Mouse (Mus musculus): ENCODE data around the gene Cdhr4. TPM values are rescaled to one million over a fixed set of nuclear protein-coding genes. Genes with fewer than 3 reads are reported as not detected.

The Cdhr4 gene
- polyA plus RNA-seq, 1 experiment from 2014 or later: 1.8 TPM

DNA sequence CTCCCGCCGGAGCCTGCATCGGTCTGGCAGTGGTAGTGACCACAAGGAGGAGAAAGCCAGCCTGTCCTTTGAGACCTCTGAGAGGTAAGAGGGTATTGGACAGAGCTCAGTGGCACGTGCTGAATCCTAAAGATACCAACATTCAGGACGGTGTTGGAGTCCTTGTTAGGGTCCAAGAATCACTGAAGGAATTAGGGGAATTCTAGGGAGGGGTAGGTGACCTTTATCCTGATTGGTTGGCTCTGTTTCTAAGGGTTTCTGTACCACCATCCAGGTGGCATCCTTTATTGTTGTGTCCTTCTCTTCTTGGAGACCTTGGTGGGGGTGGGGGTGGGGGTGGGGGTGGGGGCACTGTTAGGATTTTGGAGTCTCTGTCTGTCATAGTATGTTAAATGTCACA, 39.8 kb downstream of the Cdhr4 start:
- ATAC-seq (replicated peaks): no peak
- no peak overlapping the region for H3K9ac ChIP-seq
- H3K36me3 ChIP-seq (replicated peaks): peaks cover 25% of the 10 kb centered on the region
- H3K27ac ChIP-seq: no peak overlapping the region
- H3K9me3 ChIP-seq: no peaks in the 10 kb centered on the region
- no peaks in the 10 kb centered on the region for H3K4me1 ChIP-seq
- no peak overlapping the region for H3K4me2 ChIP-seq
- WGBS: 88% methylated on average over 5 of the region's 5 CpGs
- no peak overlapping the region for H3K4me3 ChIP-seq
- H3K27me3 ChIP-seq (replicated peaks): no peaks in the 10 kb centered on the region

GRCm38 (mm10) chr9:108035331-108036156, 43.2 kb downstream of the Cdhr4 start:
- H3K27me3 ChIP-seq (replicated peaks): no peaks in the 10 kb centered on the region
- no peaks in the 10 kb centered on the region for H3K9me3 ChIP-seq
- H3K4me1 ChIP-seq: no peaks in the 10 kb centered on the region
- no peak overlapping the region for H3K4me2 ChIP-seq
- no peak overlapping the region for H3K27ac ChIP-seq
- WGBS: 98% methylated on average over 2 of the region's 2 CpGs
- H3K36me3 ChIP-seq (replicated peaks): peaks cover 16% of the 10 kb centered on the region; the same call in 1 of the 2 replicates
- no peak overlapping the region for H3K4me3 ChIP-seq
- no peak overlapping the region for H3K9ac ChIP-seq
- ATAC-seq (replicated peaks): no peak

- peaks cover 41% of the 10 kb centered on the region for H3K36me3 ChIP-seq (replicated peaks)
- ATAC-seq (replicated peaks): no peak
- no peaks in the 10 kb centered on the region for H3K9me3 ChIP-seq
- H3K27me3 ChIP-seq (replicated peaks): no peaks in the 10 kb centered on the region
- no peak overlapping the region for H3K27ac ChIP-seq
- peaks cover 15% of the 10 kb centered on the region for H3K4me1 ChIP-seq
- H3K9ac ChIP-seq: no peak overlapping the region
- no peak overlapping the region for H3K4me2 ChIP-seq
- WGBS: 96% methylated on average over 8 of the region's 8 CpGs
- no peak overlapping the region for H3K4me3 ChIP-seq
Observed at GRCm38 (mm10) chr9:108044751-108045492, 52.6 kb downstream of the Cdhr4 start.

GRCm38 (mm10) chr9:108046582-108046981, 54.3 kb downstream of the Cdhr4 start:
- Histone ChIP-seq H3K9ac (no peak overlapping the region), H3K36me3 (replicated peaks) (peaks cover 34% of the 10 kb centered on the region), H3K4me3 (no peak overlapping the region), H3K27me3 (replicated peaks) (no peaks in the 10 kb centered on the region), H3K27ac (no peak overlapping the region), H3K4me2 (no peak overlapping the region), H3K4me1 (peaks cover 22% of the 10 kb centered on the region), H3K9me3 (no peaks in the 10 kb centered on the region)
- WGBS: 91% methylated on average over 4 of the region's 4 CpGs
- no peak for ATAC-seq (replicated peaks)

- H3K27me3 ChIP-seq (replicated peaks): no peaks in the 10 kb centered on the region
- peaks cover 29% of the 10 kb centered on the region for H3K4me1 ChIP-seq
- H3K36me3 ChIP-seq (replicated peaks): peaks cover 27% of the 10 kb centered on the region
- ATAC-seq (replicated peaks): no peak
- peak overlapping the region; percentile 56 for H3K27ac ChIP-seq
- peak overlapping the region; percentile 95 for H3K4me2 ChIP-seq
- peak overlapping the region; percentile 38 for H3K9ac ChIP-seq
- peak overlapping the region; percentile 54 for H3K4me3 ChIP-seq
- no peaks in the 10 kb centered on the region for H3K9me3 ChIP-seq
- WGBS: 56% methylated on average over 17 of the region's 17 CpGs
Observed at GRCm38 (mm10) chr9:108047601-108048565, 55.6 kb downstream of the Cdhr4 start.

GRCm38 (mm10) chr9:108048566-108048955, 56.3 kb downstream of the Cdhr4 start:
- WGBS: under 1% methylated on average over 19 of the region's 19 CpGs

GRCm38 (mm10) chr9:108049016-108049455, 56.7 kb downstream of the Cdhr4 start, which contains the start of gene Gmppb:
Gene Gmppb (plus strand): TSS chr9:108049242.
- WGBS: under 1% methylated on average over 37 of the region's 39 CpGs
- ATAC-seq (replicated peaks): peak; percentile 94

More at GRCm38 (mm10) chr9:108048566-108048955, 56.3 kb downstream of the Cdhr4 start:
- Histone ChIP-seq H3K9ac (peak overlapping the region; percentile 38), H3K4me3 (peak overlapping the region; percentile 54), H3K27me3 (replicated peaks) (no peaks in the 10 kb centered on the region), H3K4me1 (peaks cover 33% of the 10 kb centered on the region), H3K9me3 (no peaks in the 10 kb centered on the region), H3K36me3 (replicated peaks) (peaks cover 24% of the 10 kb centered on the region), H3K4me2 (peak overlapping the region; percentile 95), H3K27ac (peak overlapping the region; percentile 56)
- ATAC-seq (replicated peaks): peak; percentile 58

More at GRCm38 (mm10) chr9:108049016-108049455, 56.7 kb downstream of the Cdhr4 start, which contains the start of gene Gmppb:
- peaks cover 33% of the 10 kb centered on the region for H3K4me1 ChIP-seq
- no peaks in the 10 kb centered on the region for H3K9me3 ChIP-seq
- peak within 1 kb of the TSS; percentile 54 for H3K9ac ChIP-seq
- peaks cover 27% of the 10 kb centered on the region for H3K36me3 ChIP-seq (replicated peaks)
- no peaks in the 10 kb centered on the region for H3K27me3 ChIP-seq (replicated peaks)
- peak within 1 kb of the TSS; percentile 54 for H3K4me3 ChIP-seq
- peak within 1 kb of the TSS; percentile 95 for H3K4me2 ChIP-seq
- peak within 1 kb of the TSS; percentile 56 for H3K27ac ChIP-seq

Other genes with a start within 250 kb of the Cdhr4 start
- gene Rbm5, start 221.5 kb upstream of the Cdhr4 start, polyA plus RNA-seq (2015; fragmentation: Nextera tagmentation; extraction: Ambion mirVana): 280 and 292 TPM in 2 replicates
- gene Rbm6, start 119.3 kb upstream of the Cdhr4 start, polyA plus RNA-seq (2015; fragmentation: Nextera tagmentation; extraction: Ambion mirVana): 99.8 and 120 TPM in 2 replicates
- gene Mon1a, start 104.3 kb upstream of the Cdhr4 start, polyA plus RNA-seq (2015; fragmentation: Nextera tagmentation; extraction: Ambion mirVana): 26.0 and 27.7 TPM in 2 replicates
- 1.7 and 1.9 TPM in 2 replicates for gene Mst1r, start 85.6 kb upstream of the Cdhr4 start, polyA plus RNA-seq (2015; fragmentation: Nextera tagmentation; extraction: Ambion mirVana)
- not detected in 2 replicates for gene Actl11, start 64.0 kb upstream of the Cdhr4 start, polyA plus RNA-seq (2015; fragmentation: Nextera tagmentation; extraction: Ambion mirVana)
- 66.7 and 67.3 TPM in 2 replicates for gene Camkv, start 56.8 kb upstream of the Cdhr4 start, polyA plus RNA-seq (2015; fragmentation: Nextera tagmentation; extraction: Ambion mirVana)
- gene Traip, start 42.4 kb upstream of the Cdhr4 start, polyA plus RNA-seq (2015; fragmentation: Nextera tagmentation; extraction: Ambion mirVana): 10.1 and 10.2 TPM in 2 replicates
- 5.9 and 6.7 TPM in 2 replicates for gene Uba7, start 17.0 kb upstream of the Cdhr4 start, polyA plus RNA-seq (2015; fragmentation: Nextera tagmentation; extraction: Ambion mirVana)
- 0.88 and 1.6 TPM in 2 replicates for gene Gm20661, start 9.4 kb upstream of the Cdhr4 start, polyA plus RNA-seq (2015; fragmentation: Nextera tagmentation; extraction: Ambion mirVana)
- gene Inka1, start 6.6 kb upstream of the Cdhr4 start, polyA plus RNA-seq (2015; fragmentation: Nextera tagmentation; extraction: Ambion mirVana): 15.1 and 17.1 TPM in 2 replicates
- gene Gm20662, start 3.9 kb downstream of the Cdhr4 start, polyA plus RNA-seq (2015; fragmentation: Nextera tagmentation; extraction: Ambion mirVana): 0.50 and 0.60 TPM in 2 replicates
- gene Ip6k1, start 10.0 kb downstream of the Cdhr4 start, polyA plus RNA-seq (2015; fragmentation: Nextera tagmentation; extraction: Ambion mirVana): 119 and 124 TPM in 2 replicates
- gene Gmppb, start 56.7 kb downstream of the Cdhr4 start, polyA plus RNA-seq (2015; fragmentation: Nextera tagmentation; extraction: Ambion mirVana): 19.6 and 22.0 TPM in 2 replicates
- 3.5 and 3.6 TPM in 2 replicates for gene Amigo3, start 60.7 kb downstream of the Cdhr4 start, polyA plus RNA-seq (2015; fragmentation: Nextera tagmentation; extraction: Ambion mirVana)
- not detected in 2 replicates for gene Mst1, start 87.9 kb downstream of the Cdhr4 start, polyA plus RNA-seq (2015; fragmentation: Nextera tagmentation; extraction: Ambion mirVana)
- gene Rnf123, start 90.8 kb downstream of the Cdhr4 start, polyA plus RNA-seq (2015; fragmentation: Nextera tagmentation; extraction: Ambion mirVana): 54.7 and 55.0 TPM in 2 replicates
- gene Apeh, start 102.1 kb downstream of the Cdhr4 start, polyA plus RNA-seq (2015; fragmentation: Nextera tagmentation; extraction: Ambion mirVana): 54.7 and 61.3 TPM in 2 replicates
- gene Bsn, start 197.9 kb downstream of the Cdhr4 start, polyA plus RNA-seq (2015; fragmentation: Nextera tagmentation; extraction: Ambion mirVana): 11.1 TPM in 2 replicates